Mouse (Mus musculus): Measurements from ENCODE around the gene Pip4p1. TPM values are rescaled to one million over a fixed set of nuclear protein-coding genes. Genes with fewer than 3 reads are reported as not detected.
"Not testable (repeated sequence)": the region's sequence is repeated elsewhere in the genome, so short reads cannot be mapped to it uniquely, and the experiment has no call there.

The Pip4p1 gene
- total RNA-seq, 4 experiments from 2014 or later: 87.5 to 104 (median 94.3) TPM

DNA sequence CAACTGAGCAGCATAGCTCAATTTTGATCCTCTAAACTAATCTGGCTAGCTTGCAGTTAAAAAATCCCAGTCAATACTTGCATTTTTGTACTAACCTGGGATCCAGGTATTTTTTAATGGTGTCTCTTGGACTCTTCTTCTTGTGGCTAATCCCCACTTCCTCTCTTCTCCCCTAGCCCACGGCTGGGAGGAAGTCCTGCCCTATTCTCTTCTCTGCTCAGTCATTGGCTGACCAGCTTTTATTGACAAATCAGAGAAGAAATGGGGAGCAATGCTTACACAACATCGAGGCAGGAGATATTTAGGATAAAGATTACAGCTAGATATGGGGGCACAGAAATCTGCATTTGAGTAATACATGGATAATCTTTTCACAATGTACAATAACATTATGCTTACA is 8.3 kb upstream of the Pip4p1 start:
- no peak for DNase-seq (ENCODE audit: low spot score in 2 of 2)

- no peak for DNase-seq (ENCODE audit: low spot score in 2 of 2)
Measured at GRCm38 (mm10) chr14:50938119-50938908, 7.7 kb upstream of the Pip4p1 start.

DNA sequence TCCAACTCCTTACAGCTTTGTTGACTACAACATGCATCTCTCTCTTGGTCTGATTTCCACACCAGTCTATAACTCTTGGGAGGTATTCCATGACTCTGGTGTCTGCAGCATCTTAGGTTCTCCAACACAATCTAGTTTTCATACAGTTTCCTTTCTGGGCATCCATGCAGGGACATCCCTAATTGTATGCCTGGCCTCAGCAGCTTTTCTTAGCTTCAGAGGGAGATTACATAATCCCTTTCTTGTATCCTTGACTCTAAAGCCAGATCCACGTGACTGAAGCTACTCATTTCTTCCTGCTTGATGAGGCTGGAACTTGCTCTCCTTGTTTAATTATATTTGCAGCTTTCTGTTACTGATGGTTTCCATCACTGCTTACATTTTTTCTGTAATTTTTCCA is 6.0 kb upstream of the Pip4p1 start:
- DNase-seq (ENCODE audit: low spot score in 2 of 2): no peak

DNA sequence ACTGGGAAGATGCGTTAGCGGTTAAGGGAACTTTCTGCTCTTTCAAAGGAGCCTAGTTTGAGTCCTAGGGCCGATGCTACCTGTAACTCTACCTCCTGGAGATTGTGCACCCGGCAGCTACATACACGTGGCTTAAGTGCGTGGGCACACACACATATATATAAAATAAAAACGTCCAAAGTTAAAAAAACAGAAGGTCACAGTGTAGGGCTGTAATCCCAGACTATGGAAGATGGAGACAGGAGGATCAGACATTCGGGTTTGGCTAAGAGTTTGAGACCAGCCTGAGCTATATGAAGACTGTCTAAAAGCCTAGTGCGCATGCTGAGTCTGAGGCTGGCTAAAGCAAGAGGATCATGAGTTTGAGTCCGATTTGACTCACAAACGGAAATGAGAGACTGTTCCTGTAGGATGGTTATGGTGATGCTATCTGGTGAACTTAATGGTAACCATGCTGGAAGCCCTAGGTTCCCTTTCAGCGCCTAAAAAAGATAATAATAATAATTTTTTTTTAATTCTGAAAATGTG is 901 bp upstream of the Pip4p1 start:
- DNase-seq (ENCODE audit: low spot score in 2 of 2): no peak

GRCm38 (mm10) chr14:50930377-50930753 is 291 bp downstream of the Pip4p1 start:
- no peak for DNase-seq (ENCODE audit: low spot score in 2 of 2)

DNA sequence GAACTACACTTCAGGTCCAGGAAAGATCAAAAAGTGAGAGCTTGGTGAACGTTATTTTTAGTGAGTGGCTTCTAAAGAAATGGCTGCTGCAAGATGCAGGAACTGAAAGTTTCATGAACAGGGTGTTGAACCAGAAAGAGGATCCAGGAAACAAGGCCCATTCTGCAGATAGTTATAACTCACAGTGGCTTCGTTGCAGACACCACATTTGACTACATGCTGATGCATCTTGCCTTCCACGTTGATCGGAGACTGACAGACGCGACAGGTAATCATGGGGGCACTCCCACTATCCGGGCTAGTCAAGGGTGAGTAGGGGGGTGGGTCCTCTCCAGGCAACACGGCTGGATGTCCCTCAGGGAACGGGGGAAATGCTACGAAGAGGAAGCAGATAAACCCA is 705 bp downstream of the Pip4p1 start:
- peak in 1 of 2 experiments; percentile 21 for DNase-seq (ENCODE audit: low spot score in 2 of 2)

DNA sequence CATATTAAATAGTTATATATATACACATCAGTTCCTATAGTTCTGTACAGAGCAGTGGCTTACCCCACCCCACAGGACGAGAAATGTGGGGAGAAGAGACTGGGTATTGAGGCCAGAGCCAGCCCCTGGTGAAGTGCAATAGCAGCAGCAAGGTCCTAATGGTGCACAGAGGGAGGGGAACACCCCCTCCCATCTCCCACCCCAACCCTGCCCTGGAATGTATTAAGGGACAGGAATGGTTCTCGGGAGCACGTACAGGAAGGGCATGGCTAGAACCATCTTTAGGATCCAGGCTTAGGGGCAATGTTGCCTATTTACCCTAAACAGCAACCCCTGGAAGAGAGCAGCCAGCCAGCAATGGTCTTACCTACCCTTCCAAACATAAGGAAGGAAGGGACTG is 3.3 kb downstream of the Pip4p1 start:
- no peak for DNase-seq (ENCODE audit: low spot score in 2 of 2)

- DNase-seq (ENCODE audit: low spot score in 2 of 2): no peak
Measured at GRCm38 (mm10) chr14:50925111-50925920, 5.3 kb downstream of the Pip4p1 start.

- DNase-seq (ENCODE audit: low spot score in 2 of 2): peak; percentile 97 to 98
Measured at GRCm38 (mm10) chr14:50924281-50925064, 6.2 kb downstream of the Pip4p1 start, which contains the start of the genes Osgep and Apex1. Osgep (minus strand) TSS chr14:50924893. Apex1 (plus strand) TSS chr14:50924968.

DNA sequence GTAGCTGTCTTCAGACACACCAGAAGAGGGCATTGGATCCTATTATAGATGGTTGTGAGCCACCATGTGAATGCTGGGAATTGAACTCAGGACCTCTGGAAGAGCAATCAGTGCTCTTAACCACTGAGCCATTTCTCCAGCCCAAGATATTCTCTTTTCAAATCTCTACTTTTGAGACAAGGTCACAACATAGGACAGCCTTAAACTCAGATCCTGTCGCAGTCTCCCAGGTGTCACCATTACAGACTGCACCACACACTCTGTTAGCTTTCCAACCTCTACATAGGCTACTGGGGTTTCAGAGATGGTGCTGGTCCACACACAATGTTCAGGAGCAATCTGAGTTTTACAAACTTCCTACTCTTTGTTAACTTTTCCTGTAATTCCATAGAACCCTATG is 7.2 kb downstream of the Pip4p1 start:
- not testable (repeated sequence) for DNase-seq (ENCODE audit: low spot score in 2 of 2)

GRCm38 (mm10) chr14:50911356-50911755 is 19.3 kb downstream of the Pip4p1 start:
- no peak for DNase-seq (ENCODE audit: low spot score in 2 of 2)

GRCm38 (mm10) chr14:50908126-50908525 is 22.5 kb downstream of the Pip4p1 start:
- DNase-seq (ENCODE audit: low spot score in 2 of 2): no peak

- not testable (repeated sequence) for DNase-seq (ENCODE audit: low spot score in 2 of 2)
Measured at GRCm38 (mm10) chr14:50905327-50905726, 25.3 kb downstream of the Pip4p1 start.

DNA sequence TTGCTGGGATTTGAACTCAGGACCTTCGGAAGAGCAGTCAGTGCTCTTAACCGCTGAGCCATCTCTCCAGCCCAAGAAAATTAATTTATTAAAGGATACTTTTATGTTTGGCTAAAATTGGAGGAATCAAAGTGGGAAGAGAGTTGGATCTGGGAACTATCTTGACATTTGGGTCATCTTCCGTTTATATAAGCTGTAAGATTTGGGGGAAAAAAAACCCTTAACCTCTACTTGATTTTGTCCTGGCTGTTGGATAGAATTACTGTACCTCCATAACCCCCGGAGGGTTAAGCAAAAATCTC is 25.9 kb downstream of the Pip4p1 start:
- no peak for DNase-seq (ENCODE audit: low spot score in 2 of 2)

DNA sequence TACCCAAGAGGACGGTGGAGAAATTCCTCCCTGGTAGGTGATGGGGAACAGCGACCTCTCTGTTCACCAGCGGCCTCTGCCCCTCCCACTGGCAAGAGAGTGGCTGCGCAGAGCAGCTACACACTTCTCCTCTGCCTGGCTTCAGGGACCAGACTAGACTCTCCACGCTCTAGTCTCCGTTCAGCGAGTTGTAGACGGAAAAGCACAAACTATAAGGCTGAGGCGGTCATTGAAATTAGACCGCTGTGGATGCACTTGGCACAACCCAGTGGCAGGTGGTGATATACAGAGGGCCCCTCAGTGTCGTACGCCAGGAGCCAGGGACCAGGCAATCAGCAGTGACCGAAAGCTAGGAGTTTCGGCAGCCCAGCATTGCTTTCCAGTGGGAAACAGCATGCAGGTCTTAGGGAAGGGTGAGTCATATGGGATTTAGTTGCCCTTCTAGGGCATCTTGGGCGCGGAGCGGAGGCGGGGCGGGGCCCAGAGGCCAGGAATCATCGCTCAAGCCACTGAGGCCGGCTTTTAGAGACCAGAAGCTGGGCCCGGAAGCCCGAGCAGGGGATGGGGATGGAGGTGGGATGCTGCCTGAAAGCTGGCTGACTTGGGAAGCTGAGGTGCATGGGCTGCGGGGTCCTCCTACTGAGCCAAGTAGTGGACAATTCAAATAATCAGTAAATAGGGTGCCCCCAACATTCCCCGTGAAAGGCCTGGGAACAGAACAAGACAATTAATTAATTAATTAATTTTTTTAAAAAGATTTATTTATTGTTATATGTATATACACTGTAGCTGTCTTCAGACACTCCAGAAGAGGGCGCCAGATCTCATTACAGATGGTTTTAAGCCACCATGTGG is 26.5 kb downstream of the Pip4p1 start:
- DNase-seq (ENCODE audit: low spot score in 2 of 2): no peak

DNA sequence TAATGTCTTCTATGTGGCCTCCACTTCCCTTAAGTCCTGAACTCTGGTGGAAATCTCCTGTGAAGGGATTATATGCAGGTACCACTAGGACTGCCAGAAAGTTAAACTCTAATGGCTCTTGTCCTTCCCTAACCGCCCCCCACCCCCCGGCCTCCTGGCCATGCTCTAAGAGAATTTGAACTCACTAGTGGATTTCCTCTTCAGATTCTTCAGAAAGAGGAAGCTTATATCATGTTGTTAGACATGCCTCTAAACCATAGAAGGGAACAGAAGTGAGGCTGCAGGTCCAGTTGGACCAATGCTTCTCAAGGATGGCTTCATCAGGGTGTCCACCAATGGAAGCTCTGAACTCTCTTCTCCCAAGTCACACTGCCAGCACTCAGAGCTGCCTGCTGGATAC is 32.7 kb downstream of the Pip4p1 start:
- DNase-seq (ENCODE audit: low spot score in 2 of 2): not testable (repeated sequence)

DNA sequence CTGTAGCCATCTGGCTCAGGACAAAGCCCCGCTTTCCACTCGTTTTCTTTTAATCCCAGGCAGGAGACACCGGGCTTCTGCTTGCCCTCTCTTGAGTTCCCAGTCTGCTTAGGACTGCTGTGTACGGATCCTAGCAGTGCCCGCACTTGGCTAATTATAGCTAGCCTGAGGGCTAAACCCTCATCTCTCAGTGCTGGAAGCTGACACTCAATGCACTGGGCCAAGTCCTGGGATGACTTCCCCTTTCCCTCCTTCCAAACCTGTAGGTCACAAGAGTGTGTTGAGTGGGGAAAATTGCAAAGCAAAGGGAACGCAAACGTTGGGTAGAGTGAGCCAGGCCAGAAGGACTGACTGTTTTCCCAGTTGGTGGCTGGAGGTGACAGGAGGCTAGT is 33.3 kb downstream of the Pip4p1 start, which contains the start of gene Klhl33:
Gene Klhl33 (minus strand): TSS at position 134 of the 392 bp plus-strand sequence.
- no peak for DNase-seq (ENCODE audit: low spot score in 2 of 2)

DNA sequence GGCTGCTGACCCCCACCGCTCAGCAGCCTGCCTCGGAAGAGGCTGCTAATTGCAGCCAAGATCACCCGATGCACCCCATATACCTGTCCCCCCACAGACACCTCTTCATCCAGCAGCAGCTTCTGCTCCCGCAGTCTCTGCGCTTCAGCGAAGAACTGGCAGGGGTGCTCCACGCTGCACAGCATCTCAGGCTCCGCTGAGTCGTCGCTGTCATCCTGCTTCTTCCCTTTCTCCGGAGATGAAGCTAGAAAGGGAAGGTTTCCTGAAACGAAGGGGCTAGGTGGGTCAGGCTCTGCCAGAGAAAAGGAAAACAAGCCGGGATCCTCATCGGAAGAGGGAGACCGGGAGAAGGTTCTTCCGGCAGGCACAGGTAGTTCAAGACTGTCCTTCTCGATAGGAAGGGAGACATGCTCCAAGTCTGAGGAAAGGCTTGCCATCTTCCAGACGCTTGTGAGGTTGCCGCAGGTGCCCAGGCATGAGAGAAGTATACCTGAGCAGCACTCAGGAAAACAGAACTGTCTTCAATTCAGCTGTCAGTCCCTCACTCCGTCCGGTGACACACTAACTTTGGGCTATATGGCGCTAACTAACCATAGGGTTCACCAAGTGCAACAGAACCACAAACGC is 33.8 kb downstream of the Pip4p1 start:
- DNase-seq (ENCODE audit: low spot score in 2 of 2): peak in 1 of 2 experiments; percentile 28

GRCm38 (mm10) chr14:50895985-50896746 is 34.5 kb downstream of the Pip4p1 start:
- peak in 1 of 2 experiments; percentile 50 for DNase-seq (ENCODE audit: low spot score in 2 of 2)
